Mouse (Mus musculus) stomach, postnatal 0 days (tissue): ENCODE data around the gene Rnasek. TPM values are rescaled to one million over a fixed set of nuclear protein-coding genes. Genes with fewer than 3 reads are reported as not detected.

Source experiments
- ATAC-seq: fragments of 200-750 bp; cut with Nextera tagmentation; 2 replicates; pipeline ENCODE4 v1.8.0; 2017; ENCODE audit not compliant: low FRiP score, low TSS enrichment
- DNase-seq: peaks from one replicate; pipeline ENCODE4 v3.0.0-alpha.2; 2016; ENCODE audit warnings: low spot score
- H3K27ac ChIP-seq: fragments of 300-500 bp; sonication (generic); replicated peaks from 2 replicates; pipeline ENCODE4 v1.5.1; 2014; ENCODE audit warnings: mild to moderate bottlenecking, control low read depth
- H3K27me3 ChIP-seq: fragments of 300-500 bp; sonication (generic); 2 replicates; pipeline ENCODE4 v1.6.1; 2014; ENCODE audit warnings: low read length; ENCODE audit not compliant: control insufficient read depth, insufficient read depth
- H3K36me3 ChIP-seq: fragments of 300-500 bp; sonication (generic); 2 replicates; pipeline ENCODE4 v1.6.1; 2014; ENCODE audit warnings: low read length, mixed read lengths; ENCODE audit not compliant: control insufficient read depth, insufficient read depth
- H3K4me1 ChIP-seq: fragments of 300-500 bp; sonication (generic); replicated peaks from 2 replicates; pipeline ENCODE4 v1.6.1; 2014; ENCODE audit warnings: antibody characterized with exemption; ENCODE audit not compliant: control insufficient read depth, insufficient read depth
- H3K4me2 ChIP-seq: fragments of 300-500 bp; sonication (generic); replicated peaks from 2 replicates; pipeline ENCODE4 v1.6.1; 2014; ENCODE audit warnings: low read depth, mild to moderate bottlenecking, control low read depth, moderate library complexity
- H3K4me3 ChIP-seq: fragments of 300-500 bp; sonication (generic); 2 replicates; pipeline ENCODE4 v1.5.1; 2014; ENCODE audit warnings: low read depth, low read length, control low read depth
- H3K9ac ChIP-seq: fragments of 300-500 bp; sonication (generic); 2 replicates; pipeline ENCODE4 v1.6.1; 2014; ENCODE audit warnings: mild to moderate bottlenecking, low read length, control low read depth, mixed read lengths
- H3K9me3 ChIP-seq: fragments of 300-500 bp; sonication (generic); 2 replicates; pipeline ENCODE4 v1.6.1; 2016; ENCODE audit warnings: low read length; ENCODE audit not compliant: control insufficient read depth
- CTCF ChIP-seq: IDR thresholded peaks from 2 replicates; pipeline ENCODE4 v1.5.1; 2016; ENCODE audit warnings: antibody characterized with exemption, low read depth, mild to moderate bottlenecking, moderate library complexity
- EP300 ChIP-seq: optimal IDR thresholded peaks from 2 replicates; pipeline ENCODE3; 2016; ENCODE audit warnings: antibody characterized with exemption
- WGBS: fragments of 180-500 bp; shearing (Covaris S2); extraction: QIAGEN DNeasy Blood & Tissue Kit; methylation state at CpG from one replicate; pipeline ENCODE4 v1.1.7; 2014; 5-methylcytosine and 5-hydroxymethylcytosine counted together
- polyA plus RNA-seq: library from polyadenylated mRNA; unstranded; fragments of >200 nt; fragmentation: Nextera tagmentation; extraction: Ambion mirVana; gene quantifications from 2 replicates; pipeline ENCODE4 v1.2.1, GENCODE M21; 2015

Gene Rnasek
- polyA plus RNA-seq, 1 experiment from 2014 or later = 326 TPM

DNA sequence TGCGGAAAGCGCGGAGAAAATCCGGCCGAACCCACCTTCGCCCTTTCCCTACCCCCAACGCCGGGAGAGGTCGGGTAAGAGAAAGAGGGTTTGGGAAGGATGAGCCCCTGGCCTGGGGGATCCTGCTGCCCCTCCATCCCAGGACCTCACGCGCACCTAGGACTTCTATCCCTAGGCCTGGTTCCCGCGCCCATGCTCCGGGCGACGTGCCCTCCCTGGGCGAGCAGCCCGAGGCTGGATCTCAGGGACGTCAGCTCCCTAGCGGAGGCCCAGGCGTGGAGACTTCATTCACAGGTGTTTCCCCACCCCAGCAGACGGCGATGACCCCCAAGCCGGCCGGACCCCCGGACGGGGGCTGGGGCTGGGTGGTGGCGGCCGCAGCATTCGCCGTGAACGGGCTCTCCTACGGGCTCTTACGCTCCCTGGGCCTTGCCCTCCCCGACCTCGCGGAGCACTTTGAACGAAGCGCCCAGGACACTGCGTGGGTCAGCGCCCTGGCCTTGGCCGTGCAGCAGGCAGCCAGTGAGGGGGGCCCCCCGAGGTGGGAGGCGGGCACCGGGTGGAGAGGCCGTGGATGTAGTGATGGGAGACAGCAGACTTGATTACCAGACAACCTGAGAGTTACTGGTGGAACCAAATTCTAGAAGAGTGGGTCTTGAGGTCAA lies 25.3 kb downstream of the Rnasek start:
- no peaks in the 10 kb centered on the region for H3K9me3 ChIP-seq
- H3K9ac ChIP-seq = peak overlapping the region; percentile 41
- DNase-seq (no peak), ATAC-seq (peak; percentile 19; the same call in 1 of the 2 replicates)
- H3K27ac ChIP-seq = no peak overlapping the region
- peak overlapping the region; percentile 29 for H3K4me3 ChIP-seq
- no peaks in the 10 kb centered on the region for H3K36me3 ChIP-seq
- peaks cover 3% of the 10 kb centered on the region; the same call in 1 of the 2 replicates for H3K4me1 ChIP-seq
- 2% methylated on average over 44 of the region's 46 CpGs for WGBS
- H3K4me2 ChIP-seq = peak overlapping the region; percentile 58
- peaks cover 3% of the 10 kb centered on the region; the same call in 1 of the 2 replicates for H3K27me3 ChIP-seq
- TF ChIP-seq CTCF (no peak), EP300 (no peak)

GRCm38 (mm10) chr11:70213736-70214135 lies 25.9 kb downstream of the Rnasek start:
- H3K4me3 ChIP-seq = peak overlapping the region; percentile 29
- ATAC-seq (peak; percentile 40), DNase-seq (no peak)
- 7% methylated on average over 23 of the region's 26 CpGs for WGBS
- no peak overlapping the region for H3K27ac ChIP-seq
- no peaks in the 10 kb centered on the region for H3K9me3 ChIP-seq
- TF ChIP-seq CTCF = no peak
- TF ChIP-seq EP300 = no peak
- H3K36me3 ChIP-seq = no peaks in the 10 kb centered on the region
- H3K9ac ChIP-seq = peak overlapping the region; percentile 41
- H3K4me2 ChIP-seq = peak overlapping the region; percentile 58
- H3K4me1 ChIP-seq = peaks cover 3% of the 10 kb centered on the region; the same call in 1 of the 2 replicates
- peaks cover 3% of the 10 kb centered on the region; the same call in 1 of the 2 replicates for H3K27me3 ChIP-seq

- Histone ChIP-seq H3K27ac (0 out of 2 replicates have a peak overlapping the region, but pooled peaks have one; percentile 35), H3K4me2 (peak overlapping the region; percentile 58; the same call in 1 of the 2 replicates), H3K36me3 (no peaks in the 10 kb centered on the region), H3K9ac (no peak overlapping the region), H3K27me3 (peaks cover 3% of the 10 kb centered on the region; the same call in 1 of the 2 replicates), H3K9me3 (no peaks in the 10 kb centered on the region), H3K4me1 (peaks cover 3% of the 10 kb centered on the region; the same call in 1 of the 2 replicates), H3K4me3 (no peak overlapping the region)
- ATAC-seq = no peak
- peak; percentile 86 for DNase-seq
- WGBS = 11% methylated on average over 9 of the region's 9 CpGs
- peak; percentile 89 for TF ChIP-seq CTCF
- TF ChIP-seq EP300 = no peak
Observed at GRCm38 (mm10) chr11:70212896-70213295, 26.7 kb downstream of the Rnasek start.

GRCm38 (mm10) chr11:70212423-70212822 lies 27.2 kb downstream of the Rnasek start, which contains the start of gene Slc16a11:
Gene Slc16a11 (plus strand): TSS chr11:70212752.
- TF ChIP-seq EP300 (no peak), CTCF (no peak)
- Histone ChIP-seq H3K27me3 (peaks cover 3% of the 10 kb centered on the region; the same call in 1 of the 2 replicates), H3K9me3 (no peaks in the 10 kb centered on the region), H3K4me3 (peak within 1 kb of the TSS; percentile 29), H3K4me1 (peaks cover 3% of the 10 kb centered on the region; the same call in 1 of the 2 replicates), H3K4me2 (peak within 1 kb of the TSS; percentile 58), H3K27ac (0 out of 2 replicates have a peak within 1 kb of the TSS, but pooled peaks have one; percentile 35), H3K9ac (no peak within 1 kb of the TSS), H3K36me3 (no peaks in the 10 kb centered on the region)
- ATAC-seq (no peak), DNase-seq (no peak)
- 48% methylated on average over 6 of the region's 6 CpGs for WGBS

DNA sequence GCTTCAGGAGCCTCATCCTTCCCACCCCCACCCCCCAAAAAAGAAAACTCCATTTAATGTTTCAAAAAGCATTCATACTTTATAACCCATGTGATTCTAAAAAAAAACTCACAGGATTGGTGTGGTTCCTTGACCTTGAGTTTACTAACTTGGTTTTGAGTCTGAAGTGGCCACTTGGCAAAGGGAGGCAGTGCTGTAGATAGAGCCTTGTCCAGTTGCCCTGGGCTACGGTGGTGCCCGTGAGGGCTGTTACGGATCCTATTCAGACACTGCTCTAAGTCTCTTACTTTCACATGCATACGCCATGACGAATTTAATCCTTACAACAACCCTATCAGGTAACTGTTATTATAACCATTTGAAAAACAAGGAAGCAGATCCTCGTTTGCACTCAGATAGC lies 27.7 kb downstream of the Rnasek start:
- no peaks in the 10 kb centered on the region for H3K9me3 ChIP-seq
- ATAC-seq (no peak), DNase-seq (no peak)
- H3K27me3 ChIP-seq = peaks cover 3% of the 10 kb centered on the region; the same call in 1 of the 2 replicates
- H3K4me1 ChIP-seq = peaks cover 3% of the 10 kb centered on the region; the same call in 1 of the 2 replicates
- WGBS = 79% methylated on average over 6 of the region's 6 CpGs
- H3K27ac ChIP-seq = no peak overlapping the region
- no peaks in the 10 kb centered on the region for H3K36me3 ChIP-seq
- H3K4me2 ChIP-seq = no peak overlapping the region
- H3K4me3 ChIP-seq = no peak overlapping the region
- no peak overlapping the region for H3K9ac ChIP-seq
- TF ChIP-seq EP300 = no peak
- no peak for TF ChIP-seq CTCF

DNA sequence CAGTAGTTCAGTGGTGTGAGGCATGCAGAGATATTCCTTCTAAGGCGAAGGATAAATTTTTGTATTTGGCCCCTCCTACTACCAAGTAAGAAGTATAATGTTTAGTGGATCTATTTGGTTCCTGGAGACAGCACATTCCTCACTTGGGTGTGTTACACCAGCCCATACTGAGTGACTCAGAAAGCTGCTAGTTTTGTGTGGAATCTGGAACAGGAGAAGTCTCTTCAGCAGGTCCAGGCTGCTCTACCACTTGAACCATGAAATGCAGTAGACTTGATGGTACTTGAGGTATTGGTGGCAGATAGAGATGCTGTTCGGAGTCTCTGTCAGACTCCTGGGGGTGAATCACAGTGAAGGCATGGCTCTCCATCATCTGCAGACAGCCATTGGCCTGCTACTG lies 29.0 kb downstream of the Rnasek start:
- H3K9ac ChIP-seq = no peak overlapping the region
- H3K4me3 ChIP-seq = no peak overlapping the region
- H3K27ac ChIP-seq = no peak overlapping the region
- ATAC-seq (no peak), DNase-seq (no peak)
- H3K4me2 ChIP-seq = no peak overlapping the region
- peaks cover 3% of the 10 kb centered on the region; the same call in 1 of the 2 replicates for H3K4me1 ChIP-seq
- peaks cover 3% of the 10 kb centered on the region; the same call in 1 of the 2 replicates for H3K27me3 ChIP-seq
- TF ChIP-seq EP300 (peak; percentile 67), CTCF (no peak)
- WGBS = 71% methylated on average over 2 of the region's 2 CpGs
- H3K36me3 ChIP-seq = no peaks in the 10 kb centered on the region
- H3K9me3 ChIP-seq = no peaks in the 10 kb centered on the region
